Mouse (Mus musculus) midbrain, embryonic 13.5 days (tissue): ENCODE measurements around the gene Macf1. TPM values are rescaled to one million over a fixed set of nuclear protein-coding genes. Genes with fewer than 3 reads are reported as not detected.

Experiments
- ATAC-seq: fragments of 200-750 bp; cut with Nextera tagmentation; 2 replicates; pipeline ENCODE4 v1.8.0; 2017; ENCODE audit warnings: mild to moderate bottlenecking, moderate TSS enrichment, moderate library complexity
- H3K27ac ChIP-seq: fragments of 300-500 bp; sonication (generic); 2 replicates; pipeline ENCODE4 v1.5.1; 2015; ENCODE audit warnings: inconsistent platforms, mild to moderate bottlenecking, moderate library complexity
- H3K27me3 ChIP-seq: fragments of 300-500 bp; sonication (generic); 2 replicates; pipeline ENCODE4 v1.6.1; 2015; ENCODE audit warnings: mild to moderate bottlenecking, inconsistent platforms
- H3K36me3 ChIP-seq: fragments of 300-500 bp; sonication (generic); 2 replicates; pipeline ENCODE4 v1.6.1; 2015; ENCODE audit warnings: mild to moderate bottlenecking, inconsistent platforms
- H3K4me1 ChIP-seq: fragments of 300-500 bp; sonication (generic); replicated peaks from 2 replicates; pipeline ENCODE4 v1.6.1; 2015; ENCODE audit warnings: inconsistent platforms
- H3K4me2 ChIP-seq: fragments of 300-500 bp; sonication (generic); replicated peaks from 2 replicates; pipeline ENCODE4 v1.6.1; 2015; ENCODE audit warnings: moderate library complexity, mild to moderate bottlenecking, inconsistent platforms
- H3K4me3 ChIP-seq: fragments of 300-500 bp; sonication (generic); replicated peaks from 2 replicates; pipeline ENCODE4 v1.5.1; 2015; ENCODE audit warnings: mild to moderate bottlenecking, inconsistent platforms
- H3K9ac ChIP-seq: fragments of 300-500 bp; sonication (generic); replicated peaks from 2 replicates; pipeline ENCODE4 v1.6.1; 2015; ENCODE audit warnings: mild to moderate bottlenecking, inconsistent platforms
- H3K9me3 ChIP-seq: fragments of 300-500 bp; sonication (generic); 2 replicates; pipeline ENCODE4 v1.6.1; 2016; ENCODE audit warnings: mild to moderate bottlenecking, inconsistent platforms
- WGBS: fragments of 180-500 bp; shearing (Covaris S2); methylation state at CpG from one replicate; pipeline ENCODE4 v1.1.7; 2015; 5-methylcytosine and 5-hydroxymethylcytosine counted together
- polyA plus RNA-seq: library from polyadenylated mRNA; unstranded; fragments of >200 nt; fragmentation: Nextera tagmentation; extraction: Ambion mirVana; gene quantifications from 2 replicates; pipeline ENCODE4 v1.2.1, GENCODE M21; 2015

Macf1 gene
- polyA plus RNA-seq, 1 experiment from 2014 or later: 75.4 TPM

DNA sequence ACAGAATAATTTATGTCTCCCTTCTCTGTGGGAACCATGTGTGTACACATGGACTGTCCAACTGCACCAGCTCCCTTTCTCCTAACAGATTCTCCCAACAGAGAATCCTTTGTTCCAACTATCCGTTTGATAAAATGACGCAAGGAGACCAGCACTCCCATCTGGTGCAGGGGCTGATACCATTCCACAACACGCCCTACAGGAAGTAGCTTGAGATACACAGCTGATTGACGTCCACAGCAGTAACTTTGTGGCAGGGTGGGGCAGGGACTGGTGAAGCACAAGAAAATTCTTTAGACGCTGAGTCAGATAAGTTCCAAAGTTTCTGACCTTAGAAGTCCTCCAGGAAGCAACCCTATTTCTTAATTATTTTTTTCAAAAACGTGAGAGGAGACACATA lies 261.3 kb downstream of the Macf1 start:
- Histone ChIP-seq H3K4me3 (no peak overlapping the region), H3K27ac (no peak overlapping the region), H3K36me3 (peaks cover 8% of the 10 kb centered on the region), H3K4me1 (no peaks in the 10 kb centered on the region), H3K4me2 (no peak overlapping the region), H3K9ac (no peak overlapping the region), H3K9me3 (no peaks in the 10 kb centered on the region), H3K27me3 (no peaks in the 10 kb centered on the region)
- ATAC-seq: no peak
- 80% methylated on average over 6 of the region's 6 CpGs for WGBS

DNA sequence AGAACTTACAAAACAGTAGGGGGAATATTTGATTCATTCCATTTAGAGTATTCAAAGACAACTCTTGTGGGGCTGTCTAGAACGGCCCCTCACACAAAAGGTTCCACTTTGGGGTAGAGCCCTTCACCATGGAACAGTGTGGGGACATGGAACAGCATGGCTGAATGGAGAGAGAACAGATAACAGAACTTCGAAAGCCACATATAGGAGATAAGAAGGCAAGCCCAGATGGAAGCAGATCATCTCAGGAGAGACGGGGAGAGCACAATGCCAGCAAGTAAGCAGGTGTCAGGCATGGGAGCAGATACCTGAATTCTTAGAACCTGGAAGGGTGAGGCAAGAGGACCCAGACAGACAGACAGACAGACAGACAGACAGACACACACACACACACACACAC lies 266.1 kb downstream of the Macf1 start:
- Histone ChIP-seq H3K9me3 (no peaks in the 10 kb centered on the region), H3K4me3 (no peak overlapping the region), H3K4me1 (no peaks in the 10 kb centered on the region), H3K4me2 (no peak overlapping the region), H3K27me3 (no peaks in the 10 kb centered on the region), H3K9ac (no peak overlapping the region), H3K27ac (no peak overlapping the region), H3K36me3 (0 out of 2 replicates have a peak, but pooled peaks cover 3% of the 10 kb centered on the region)
- 90% methylated on average over 3 of the region's 3 CpGs for WGBS
- ATAC-seq: no peak

DNA sequence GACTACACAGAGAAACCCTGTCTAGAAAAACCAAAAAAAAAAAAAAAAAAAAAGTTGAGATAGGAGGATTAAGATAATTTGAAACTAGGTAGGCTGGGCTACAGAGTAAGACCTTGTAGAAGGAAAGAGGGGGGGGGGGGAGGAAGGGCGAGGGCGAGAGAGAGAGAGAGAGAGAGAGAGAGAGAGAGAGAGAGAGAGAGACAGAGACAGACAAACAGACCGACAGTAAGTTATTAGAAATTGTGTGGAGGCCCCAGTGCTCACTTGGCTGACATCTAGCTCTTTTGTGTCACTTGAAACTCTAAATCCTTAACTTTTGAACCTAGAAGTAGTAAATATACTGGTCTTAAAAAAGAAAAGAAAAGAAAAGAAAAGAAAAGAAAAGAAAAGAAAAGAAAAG lies 266.7 kb downstream of the Macf1 start:
- Histone ChIP-seq H3K4me1 (peaks cover 5% of the 10 kb centered on the region), H3K9me3 (no peaks in the 10 kb centered on the region), H3K4me2 (no peak overlapping the region), H3K4me3 (no peak overlapping the region), H3K27me3 (no peaks in the 10 kb centered on the region), H3K36me3 (no peaks in the 10 kb centered on the region), H3K9ac (no peak overlapping the region), H3K27ac (no peak overlapping the region)
- 79% methylated on average over 2 of the region's 3 CpGs for WGBS
- ATAC-seq: no peak

DNA sequence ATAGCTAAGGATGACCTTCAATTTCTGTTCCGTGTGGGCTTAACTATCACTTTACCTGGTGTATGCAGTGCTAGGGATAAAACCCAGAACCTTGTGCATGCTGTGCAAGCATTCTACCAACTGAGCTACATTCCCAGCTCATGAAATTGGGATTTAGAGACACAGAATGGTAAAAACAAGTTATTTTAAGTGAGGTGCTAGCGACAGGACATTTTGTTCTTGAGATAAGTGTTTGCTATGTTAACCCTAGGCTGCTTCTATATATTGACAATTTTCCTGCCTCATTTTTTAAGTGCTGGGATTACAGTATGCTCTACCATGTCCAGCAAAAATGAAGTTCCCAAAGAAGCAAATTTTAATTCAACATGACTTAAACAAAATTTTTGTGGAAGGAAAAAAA lies 267.3 kb downstream of the Macf1 start:
- Histone ChIP-seq H3K4me1 (peaks cover 8% of the 10 kb centered on the region), H3K27me3 (no peaks in the 10 kb centered on the region), H3K4me3 (no peak overlapping the region), H3K36me3 (no peaks in the 10 kb centered on the region), H3K4me2 (no peak overlapping the region), H3K27ac (no peak overlapping the region), H3K9me3 (no peaks in the 10 kb centered on the region), H3K9ac (no peak overlapping the region)
- WGBS: 93% methylated on average over 2 of the region's 2 CpGs
- no peak for ATAC-seq

DNA sequence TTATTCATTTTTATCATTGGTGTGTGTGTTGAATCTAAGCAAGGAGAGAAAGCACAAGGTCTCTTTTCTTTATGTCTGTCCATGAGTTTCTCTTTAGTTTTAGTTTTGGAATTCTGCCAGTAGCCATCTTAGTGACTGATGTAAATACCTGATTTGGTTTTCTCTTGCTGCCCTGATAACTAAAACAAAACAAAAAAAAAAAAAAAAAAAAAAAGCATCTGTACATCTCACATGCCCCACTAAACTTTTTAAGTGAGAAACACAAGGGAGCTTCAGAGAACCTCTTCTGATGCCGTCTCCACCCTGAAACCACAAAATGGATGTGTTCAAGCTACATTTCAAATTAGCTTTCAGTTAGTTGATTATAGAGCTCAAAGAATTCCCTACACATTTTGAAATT lies 268.6 kb downstream of the Macf1 start:
- no peaks in the 10 kb centered on the region for H3K9me3 ChIP-seq
- H3K27me3 ChIP-seq: no peaks in the 10 kb centered on the region
- ATAC-seq: no peak
- no peak overlapping the region for H3K27ac ChIP-seq
- no peaks in the 10 kb centered on the region for H3K36me3 ChIP-seq
- H3K4me3 ChIP-seq: no peak overlapping the region
- H3K9ac ChIP-seq: no peak overlapping the region
- 95% methylated on average over 1 of the region's 1 CpGs for WGBS
- H3K4me2 ChIP-seq: no peak overlapping the region
- H3K4me1 ChIP-seq: peaks cover 17% of the 10 kb centered on the region

DNA sequence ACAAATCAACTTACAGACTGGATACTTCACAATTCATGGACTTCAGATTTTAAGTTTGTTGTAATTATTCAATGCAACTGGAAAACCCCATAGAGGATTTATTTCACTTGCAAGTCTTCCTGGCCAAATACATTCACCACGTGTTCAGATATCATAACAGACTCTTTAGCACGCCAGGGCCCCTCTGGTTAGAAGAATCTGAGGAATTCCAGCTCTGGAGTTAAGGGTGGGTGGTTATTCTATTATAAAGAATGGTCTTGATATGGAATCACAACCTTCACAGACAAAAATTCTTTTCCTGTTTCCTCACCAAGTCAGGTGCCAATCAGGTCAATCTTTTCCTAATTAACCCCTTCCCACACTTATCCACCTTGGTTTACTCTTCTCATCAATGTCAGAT lies 270.3 kb downstream of the Macf1 start:
- H3K9ac ChIP-seq: no peak overlapping the region
- WGBS: 67% methylated on average over 2 of the region's 2 CpGs
- no peak overlapping the region for H3K27ac ChIP-seq
- no peak overlapping the region for H3K4me2 ChIP-seq
- H3K36me3 ChIP-seq: 0 out of 2 replicates have a peak, but pooled peaks cover 2% of the 10 kb centered on the region
- H3K4me3 ChIP-seq: no peak overlapping the region
- H3K9me3 ChIP-seq: no peaks in the 10 kb centered on the region
- no peaks in the 10 kb centered on the region for H3K27me3 ChIP-seq
- peaks cover 33% of the 10 kb centered on the region for H3K4me1 ChIP-seq
- ATAC-seq: no peak

DNA sequence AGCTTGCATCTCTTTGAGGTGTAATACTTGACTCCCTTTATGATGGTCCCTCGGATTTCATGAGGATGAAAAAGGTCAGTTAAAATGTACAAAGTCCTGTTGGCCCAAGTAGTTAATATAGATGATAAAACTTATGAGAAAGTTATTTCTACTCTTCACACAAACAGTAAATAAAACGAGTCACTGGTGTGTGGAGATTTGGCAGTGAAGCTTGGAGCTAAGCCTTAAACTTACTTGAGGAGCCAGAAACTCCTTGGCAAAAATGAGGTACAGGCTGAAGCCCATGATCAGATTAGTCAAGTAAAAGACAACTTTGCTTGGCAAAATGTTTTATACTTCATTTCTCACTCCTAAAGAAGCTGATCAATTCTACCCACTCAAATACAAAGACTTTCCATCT lies 271.2 kb downstream of the Macf1 start:
- H3K4me3 ChIP-seq: no peak overlapping the region
- H3K9me3 ChIP-seq: no peaks in the 10 kb centered on the region
- peaks cover 5% of the 10 kb centered on the region; the same call in 1 of the 2 replicates for H3K36me3 ChIP-seq
- no peak for ATAC-seq
- H3K9ac ChIP-seq: no peak overlapping the region
- no peaks in the 10 kb centered on the region for H3K27me3 ChIP-seq
- H3K27ac ChIP-seq: peak overlapping the region; percentile 97
- 63% methylated on average over 2 of the region's 2 CpGs for WGBS
- H3K4me1 ChIP-seq: peaks cover 42% of the 10 kb centered on the region
- peak overlapping the region; percentile 85; the same call in 1 of the 2 replicates for H3K4me2 ChIP-seq

DNA sequence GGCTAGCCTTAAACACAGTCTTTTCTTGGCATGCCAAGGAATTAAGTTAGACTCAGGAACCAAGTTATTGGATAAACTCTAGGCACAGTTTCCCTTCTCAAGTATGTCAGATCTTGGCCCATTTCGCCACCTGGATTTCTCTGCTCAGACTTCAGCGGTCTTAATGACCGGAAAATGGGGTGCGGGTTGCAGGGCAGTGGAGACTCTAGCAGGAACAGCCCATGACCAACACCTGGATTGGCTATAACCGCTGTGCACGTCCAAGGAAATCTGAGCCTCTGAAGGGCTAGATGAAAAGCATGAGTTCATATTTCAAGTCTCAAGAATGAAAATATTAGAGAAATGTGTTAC lies 271.7 kb downstream of the Macf1 start:
- no peaks in the 10 kb centered on the region for H3K9me3 ChIP-seq
- peak overlapping the region; percentile 85 for H3K4me2 ChIP-seq
- WGBS: 3% methylated on average over 6 of the region's 6 CpGs
- peak overlapping the region; percentile 86 for H3K9ac ChIP-seq
- H3K27me3 ChIP-seq: no peaks in the 10 kb centered on the region
- no peak for ATAC-seq
- peak overlapping the region; percentile 69 for H3K4me3 ChIP-seq
- peak overlapping the region; percentile 97 for H3K27ac ChIP-seq
- H3K36me3 ChIP-seq: peaks cover 9% of the 10 kb centered on the region
- peaks cover 47% of the 10 kb centered on the region for H3K4me1 ChIP-seq

DNA sequence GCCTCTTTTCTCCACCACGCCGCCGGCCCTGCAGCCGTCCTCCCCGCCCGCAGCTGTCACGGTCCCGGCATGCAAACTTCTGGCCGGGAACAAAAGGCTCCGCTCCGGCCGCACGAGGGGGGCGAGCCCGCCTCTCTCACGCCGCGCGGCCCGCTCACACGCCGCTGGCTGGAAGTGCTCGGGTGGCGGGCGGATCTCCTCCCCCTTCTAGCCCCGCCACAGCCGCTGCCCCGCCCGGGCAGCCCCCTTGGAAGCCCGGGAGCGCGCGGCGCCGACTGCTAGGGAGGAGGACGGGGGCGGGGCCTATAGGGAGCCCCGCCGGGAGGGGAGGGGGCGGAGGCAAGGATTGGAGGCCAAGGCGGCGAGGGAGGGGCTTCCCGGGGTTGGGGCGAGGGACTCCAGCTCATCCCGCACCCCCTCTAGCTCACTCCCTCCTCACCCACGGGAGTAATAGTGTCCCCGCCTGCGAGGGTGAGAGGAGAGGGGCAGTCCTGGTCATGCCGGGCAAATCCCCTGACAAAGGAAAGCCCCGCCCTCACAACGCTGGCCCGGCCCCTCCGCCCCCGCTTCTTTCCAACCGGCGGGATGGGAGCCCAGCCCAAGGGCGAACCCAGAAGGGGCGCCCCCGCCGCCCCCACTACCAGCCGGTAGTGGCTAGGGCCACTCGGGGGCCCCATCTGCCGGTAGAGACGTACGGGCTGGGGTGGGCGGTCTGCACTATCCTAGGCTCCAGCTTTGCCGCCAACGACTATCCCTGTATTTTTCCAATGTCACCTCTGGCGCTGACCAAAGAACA lies 272.2 kb downstream of the Macf1 start:
- Histone ChIP-seq H3K27me3 (no peaks in the 10 kb centered on the region), H3K36me3 (peaks cover 9% of the 10 kb centered on the region), H3K4me1 (peaks cover 52% of the 10 kb centered on the region), H3K9ac (peak overlapping the region; percentile 86), H3K9me3 (no peaks in the 10 kb centered on the region), H3K4me3 (peak overlapping the region; percentile 69), H3K27ac (peak overlapping the region; percentile 97), H3K4me2 (peak overlapping the region; percentile 85)
- WGBS: under 1% methylated on average over 63 of the region's 69 CpGs
- peak; percentile 97 for ATAC-seq

DNA sequence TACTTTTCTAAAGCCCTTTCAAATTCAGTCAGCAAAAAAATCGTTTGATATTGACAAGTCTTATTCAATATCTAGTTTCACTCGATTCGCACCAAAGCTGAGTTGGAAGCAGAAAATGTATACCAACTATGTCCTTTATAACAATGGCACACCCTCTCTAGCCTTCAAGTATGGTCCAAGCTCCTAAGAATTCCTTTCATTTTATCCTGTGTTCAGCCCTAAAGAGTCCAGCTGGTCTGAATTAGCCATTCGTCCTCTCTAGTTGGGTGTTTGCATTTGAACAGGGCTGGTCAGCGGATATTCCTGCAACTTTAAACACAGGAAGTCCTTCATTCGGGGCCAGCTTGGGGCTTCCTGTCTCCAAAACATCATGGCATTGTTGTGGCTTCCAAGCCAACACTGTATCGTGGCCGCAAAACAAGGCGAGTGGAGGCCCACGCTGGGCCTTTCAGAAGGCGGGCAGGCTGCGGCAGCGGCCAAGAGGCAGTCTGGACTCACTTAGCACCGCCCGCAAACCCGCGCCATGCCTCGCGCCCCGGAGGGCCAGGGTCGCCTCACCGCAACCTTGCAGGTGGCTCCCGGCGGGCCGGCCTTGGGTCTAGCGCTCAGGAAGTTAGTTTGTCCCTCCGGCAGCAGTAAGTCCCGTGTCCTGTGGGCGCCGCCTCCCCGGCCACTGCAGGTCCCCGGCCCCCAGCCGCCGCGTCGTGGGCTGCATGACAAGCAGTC lies 273.0 kb downstream of the Macf1 start:
- Histone ChIP-seq H3K9me3 (no peaks in the 10 kb centered on the region), H3K36me3 (peaks cover 9% of the 10 kb centered on the region), H3K4me1 (peaks cover 60% of the 10 kb centered on the region), H3K27ac (peak overlapping the region; percentile 97), H3K9ac (peak overlapping the region; percentile 86), H3K4me2 (peak overlapping the region; percentile 85), H3K27me3 (no peaks in the 10 kb centered on the region), H3K4me3 (peak overlapping the region; percentile 69)
- no peak for ATAC-seq
- WGBS: 3% methylated on average over 28 of the region's 36 CpGs

DNA sequence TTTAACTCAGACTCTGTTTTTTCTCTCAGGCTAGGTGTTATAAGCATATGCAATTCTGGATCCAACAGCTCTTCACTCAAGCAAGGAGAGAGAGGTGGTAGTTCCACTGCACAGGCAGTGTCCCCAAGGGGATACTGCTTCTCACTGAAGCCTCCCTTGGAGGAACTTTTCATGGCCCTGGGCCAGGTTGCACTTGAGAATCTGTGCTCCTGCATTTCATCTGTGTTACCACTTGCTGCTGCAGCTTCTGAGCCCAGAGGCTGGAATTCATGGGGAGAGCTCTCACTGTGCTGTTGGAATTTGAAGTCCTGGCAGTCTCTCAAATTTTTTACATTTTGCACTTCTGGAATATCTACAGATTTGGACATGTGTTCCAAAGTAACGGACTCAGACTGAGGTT lies 274.4 kb downstream of the Macf1 start:
- Histone ChIP-seq H3K9me3 (no peaks in the 10 kb centered on the region), H3K27ac (no peak overlapping the region), H3K27me3 (no peaks in the 10 kb centered on the region), H3K4me3 (no peak overlapping the region), H3K4me2 (peak overlapping the region; percentile 85; the same call in 1 of the 2 replicates), H3K36me3 (peaks cover 9% of the 10 kb centered on the region), H3K9ac (no peak overlapping the region), H3K4me1 (peaks cover 74% of the 10 kb centered on the region)
- no peak for ATAC-seq
- WGBS: 97% methylated on average over 1 of the region's 1 CpGs

DNA sequence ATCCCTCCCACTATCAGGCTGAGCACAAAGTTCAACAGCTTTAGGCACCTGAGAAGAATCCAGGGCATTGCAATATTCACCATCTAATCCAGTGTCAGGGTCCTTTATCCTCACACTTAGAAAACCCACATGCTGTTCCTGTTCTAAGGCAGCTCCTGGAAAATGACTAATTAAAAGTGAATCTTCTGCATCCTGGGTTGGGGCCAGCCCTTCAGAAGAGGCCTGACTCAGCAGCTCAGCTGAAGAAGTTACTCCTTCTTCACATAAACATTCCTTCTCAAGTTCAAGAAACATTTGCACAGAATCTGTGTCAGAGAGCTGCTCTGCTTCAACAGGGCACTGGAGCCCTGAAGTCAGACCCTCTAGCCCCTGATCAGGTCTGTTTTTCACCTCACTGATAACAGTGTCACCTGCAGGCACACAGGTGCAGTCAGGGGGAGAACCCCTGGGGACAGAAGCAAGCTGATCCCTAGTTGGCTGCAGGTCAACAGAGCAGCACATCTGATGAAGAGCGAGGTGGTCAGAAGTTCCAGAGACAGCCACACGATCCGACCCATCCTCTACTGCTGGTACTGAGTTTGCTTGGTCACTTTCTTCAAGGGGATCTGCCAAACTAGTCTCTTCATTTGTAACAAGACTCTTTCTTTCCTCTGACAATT lies 275.0 kb downstream of the Macf1 start:
- ATAC-seq: no peak
- H3K4me2 ChIP-seq: no peak overlapping the region

More for the DNA sequence above, 275.0 kb downstream of the Macf1 start:
- H3K4me1 ChIP-seq: peaks cover 80% of the 10 kb centered on the region
- no peak overlapping the region for H3K9ac ChIP-seq
- peaks cover 9% of the 10 kb centered on the region for H3K36me3 ChIP-seq
- H3K9me3 ChIP-seq: no peaks in the 10 kb centered on the region
- WGBS: 89% methylated on average over 3 of the region's 3 CpGs
- no peaks in the 10 kb centered on the region for H3K27me3 ChIP-seq
- H3K27ac ChIP-seq: no peak overlapping the region
- no peak overlapping the region for H3K4me3 ChIP-seq
